Mouse (Mus musculus) T-helper 1 cell (primary cell): ENCODE measurements around the gene Ctsc.

Source experiments
- in situ Hi-C: fragments of 300-600 bp; cut with MboI, MseI; formaldehyde crosslinking; loops from one replicate; pipeline ENCODE4 v1.15.1; 2025; ENCODE audit warnings: high pct_unique_total_duplicates

Gene Ctsc

GRCm38 (mm10) chr7:88293907-88294306, 16.0 kb downstream of the Ctsc start:
- in situ Hi-C loops = no loop called here

DNA sequence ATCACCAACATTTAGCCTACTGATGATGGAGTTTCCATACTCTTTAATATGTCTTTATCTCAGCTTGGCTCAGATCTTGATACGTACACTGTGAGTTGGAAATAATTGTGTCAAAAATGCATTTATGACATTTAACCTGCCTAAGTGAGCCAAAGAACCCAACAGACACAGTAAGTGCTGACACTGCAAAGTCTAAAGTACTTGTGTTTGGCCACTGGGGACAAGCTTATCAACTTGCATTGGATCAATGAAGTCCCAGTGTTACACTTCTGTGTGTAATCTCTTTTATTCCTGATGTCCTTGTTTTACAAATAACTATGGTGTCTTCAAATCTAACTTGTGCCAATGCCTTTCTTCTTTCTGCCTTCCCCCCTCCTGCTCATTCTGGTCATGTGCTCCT, 18.1 kb downstream of the Ctsc start:
- in situ Hi-C loops = no loop called here

DNA sequence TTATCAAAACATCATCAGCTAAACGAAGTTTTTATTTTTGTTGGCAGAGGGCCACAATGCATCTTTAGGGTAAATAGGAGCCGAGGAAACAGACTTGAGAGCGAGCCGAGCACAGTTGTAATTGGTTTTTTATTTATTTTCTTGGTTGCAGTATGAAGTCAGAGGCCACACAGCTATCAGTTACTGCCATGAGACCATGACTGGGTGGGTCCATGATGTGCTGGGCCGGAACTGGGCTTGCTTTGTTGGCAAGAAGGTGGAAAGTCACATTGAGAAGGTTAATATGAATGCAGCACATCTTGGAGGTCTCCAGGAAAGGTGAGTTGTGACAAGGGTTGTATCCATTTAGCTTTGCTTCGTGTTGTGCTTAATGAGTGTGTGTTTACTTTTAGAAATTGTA, 19.0 kb downstream of the Ctsc start:
- in situ Hi-C loops = no loop called here

DNA sequence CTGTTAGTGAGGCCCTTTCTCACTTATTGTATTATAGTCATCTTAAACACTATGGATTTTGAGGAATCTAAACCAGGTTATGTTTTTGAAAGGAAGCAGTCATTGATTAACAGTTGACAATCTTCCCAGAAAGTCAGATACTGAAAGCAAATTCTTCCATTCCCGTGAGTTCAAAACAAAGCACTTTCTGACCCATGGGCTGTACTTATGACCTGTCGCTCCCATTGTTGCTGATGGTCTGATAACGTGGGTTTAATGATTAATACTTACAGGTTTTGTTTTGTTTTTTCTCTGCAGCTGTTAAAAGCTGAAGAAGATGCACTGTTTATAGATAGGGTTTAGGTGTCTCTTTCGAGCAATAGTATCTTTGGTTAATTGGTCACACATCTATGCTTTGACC, 27.9 kb downstream of the Ctsc start:
- in situ Hi-C loops = no loop called here

- in situ Hi-C loops = no loop called here
Measured at GRCm38 (mm10) chr7:88306725-88307124, 28.8 kb downstream of the Ctsc start.

GRCm38 (mm10) chr7:88310398-88311180, 32.7 kb downstream of the Ctsc start:
- in situ Hi-C loops = no loop called here

- in situ Hi-C loops = no loop called here
Measured at GRCm38 (mm10) chr7:88316408-88316807, 38.5 kb downstream of the Ctsc start.

DNA sequence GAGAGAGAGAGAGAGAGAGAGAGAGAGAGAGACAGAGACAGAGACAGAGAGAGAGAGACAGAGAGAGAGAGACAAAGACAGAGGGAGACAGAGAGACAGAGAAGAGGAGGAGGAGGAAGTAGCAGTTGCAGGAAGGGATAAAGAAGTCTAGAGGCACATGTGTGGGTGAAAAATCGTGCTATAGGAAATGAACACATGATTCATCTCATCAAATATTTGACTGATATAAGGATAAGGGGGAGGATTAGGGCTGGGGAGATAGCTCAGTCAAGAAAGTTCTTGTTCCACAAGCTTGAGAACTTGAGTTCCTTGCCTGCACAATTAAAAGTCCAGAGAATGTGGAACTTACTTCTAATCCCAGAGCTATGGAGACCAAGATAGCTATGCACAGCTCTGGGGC, 40.6 kb downstream of the Ctsc start:
- in situ Hi-C loops = no loop called here

GRCm38 (mm10) chr7:88318904-88319303, 41.0 kb downstream of the Ctsc start:
- in situ Hi-C loops = no loop called here

DNA sequence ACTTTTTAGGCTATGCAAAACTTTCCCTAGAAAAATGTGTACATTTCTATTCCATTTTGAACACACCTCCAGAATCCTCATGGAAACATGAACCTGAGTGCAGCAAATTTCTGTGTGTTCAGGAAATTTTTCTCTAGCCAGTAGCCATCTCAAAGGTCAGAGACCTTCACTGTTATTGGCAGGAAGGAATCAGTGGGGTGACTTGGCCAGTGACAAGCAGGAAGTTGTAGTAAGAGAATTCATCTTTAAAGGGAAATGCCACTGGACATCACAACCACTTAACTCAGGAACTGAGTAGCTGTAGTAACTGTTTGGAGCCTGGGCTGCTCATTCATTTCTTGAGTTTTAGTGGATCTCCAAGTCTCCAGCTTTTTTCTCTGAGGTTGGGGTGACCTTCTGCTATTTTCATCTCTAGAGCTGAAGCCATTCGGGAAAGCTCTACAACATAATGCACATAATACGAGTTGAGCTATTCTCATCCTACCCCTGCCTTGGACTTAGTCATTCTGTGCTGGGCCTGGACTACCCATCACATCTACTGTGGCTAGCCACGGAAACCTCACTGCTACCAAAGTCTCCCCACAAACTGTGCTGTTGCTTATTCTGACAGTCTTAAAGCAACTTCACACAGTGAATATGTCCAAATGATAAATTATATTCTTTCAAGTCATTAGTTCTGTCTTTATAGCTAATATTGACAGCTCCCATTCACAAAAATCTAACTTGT, 41.7 kb downstream of the Ctsc start:
- in situ Hi-C loops = no loop called here

- in situ Hi-C loops = no loop called here
Measured at GRCm38 (mm10) chr7:88320628-88321336, 42.9 kb downstream of the Ctsc start.

GRCm38 (mm10) chr7:88322431-88322830, 44.5 kb downstream of the Ctsc start:
- in situ Hi-C loops = no loop called here

DNA sequence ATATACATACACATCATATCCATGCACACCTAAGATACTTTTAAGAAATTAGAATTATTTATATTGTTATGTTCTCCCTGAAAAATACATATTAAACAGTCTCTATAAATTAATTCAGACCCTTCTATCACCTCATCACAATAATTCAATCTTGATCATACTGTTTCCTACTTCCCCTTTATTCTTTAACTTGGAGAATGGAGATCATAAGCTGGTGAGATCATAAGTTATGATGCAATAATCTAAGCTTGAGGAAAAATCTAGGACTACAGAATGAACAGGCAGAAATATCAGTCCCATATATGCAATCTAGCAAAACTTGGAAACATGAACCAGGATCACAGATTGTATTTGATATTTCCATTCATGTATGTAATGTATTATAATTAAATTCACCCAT, 49.6 kb downstream of the Ctsc start:
- in situ Hi-C loops = no loop called here

DNA sequence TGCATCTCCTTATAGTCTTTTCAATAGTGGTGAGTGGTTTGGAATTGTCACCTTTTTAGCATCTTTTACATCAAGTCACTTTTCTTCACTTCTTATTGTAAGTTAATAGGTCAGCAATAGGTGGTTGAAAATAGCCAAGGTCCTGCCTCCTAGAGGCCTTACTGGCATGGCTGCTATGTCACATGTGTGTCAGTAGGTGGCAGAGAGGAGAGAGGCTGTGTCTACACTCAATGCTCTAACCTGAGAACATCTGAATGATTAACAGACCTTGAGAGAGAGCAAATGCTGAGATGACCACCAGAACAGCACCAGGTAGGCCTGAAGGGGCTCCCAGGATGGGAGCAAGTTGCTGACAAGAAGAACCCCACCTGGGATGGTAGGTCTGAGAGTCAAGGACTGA, 65.9 kb downstream of the Ctsc start:
- in situ Hi-C loops = loop anchor here (10.0 kb wide), 1 partner anchor 201 kb away; no protein-coding TSS in a partner anchor

GRCm38 (mm10) chr7:88346035-88346434, 68.2 kb downstream of the Ctsc start:
- in situ Hi-C loops = loop anchor here (5.0 to 10.0 kb wide), 2 partner anchors 129 to 199 kb away; no protein-coding TSS in a partner anchor

- in situ Hi-C loops = loop anchor here (10.0 kb wide), 1 partner anchor 262 kb away; no protein-coding TSS in a partner anchor
Measured at GRCm38 (mm10) chr7:88356871-88357776, 79.2 kb downstream of the Ctsc start.

- in situ Hi-C loops = loop anchor here (10.0 kb wide), 1 partner anchor 263 kb away; no protein-coding TSS in a partner anchor
Measured at GRCm38 (mm10) chr7:88358042-88358878, 80.4 kb downstream of the Ctsc start.
